Mouse (Mus musculus) spleen, postnatal 4 days (tissue): ENCODE results near the gene Trpm5.
A peak's percentile ranks its signal among the peaks of the same experiment; 100 is the strongest.

Experiments used
- DNase-seq, 2 experiments: peaks; one replicate each; pipeline ENCODE4 v3.0.0; 2022; ENCODE audit warnings: low spot score in 2 of 2

Trpm5 gene

DNA sequence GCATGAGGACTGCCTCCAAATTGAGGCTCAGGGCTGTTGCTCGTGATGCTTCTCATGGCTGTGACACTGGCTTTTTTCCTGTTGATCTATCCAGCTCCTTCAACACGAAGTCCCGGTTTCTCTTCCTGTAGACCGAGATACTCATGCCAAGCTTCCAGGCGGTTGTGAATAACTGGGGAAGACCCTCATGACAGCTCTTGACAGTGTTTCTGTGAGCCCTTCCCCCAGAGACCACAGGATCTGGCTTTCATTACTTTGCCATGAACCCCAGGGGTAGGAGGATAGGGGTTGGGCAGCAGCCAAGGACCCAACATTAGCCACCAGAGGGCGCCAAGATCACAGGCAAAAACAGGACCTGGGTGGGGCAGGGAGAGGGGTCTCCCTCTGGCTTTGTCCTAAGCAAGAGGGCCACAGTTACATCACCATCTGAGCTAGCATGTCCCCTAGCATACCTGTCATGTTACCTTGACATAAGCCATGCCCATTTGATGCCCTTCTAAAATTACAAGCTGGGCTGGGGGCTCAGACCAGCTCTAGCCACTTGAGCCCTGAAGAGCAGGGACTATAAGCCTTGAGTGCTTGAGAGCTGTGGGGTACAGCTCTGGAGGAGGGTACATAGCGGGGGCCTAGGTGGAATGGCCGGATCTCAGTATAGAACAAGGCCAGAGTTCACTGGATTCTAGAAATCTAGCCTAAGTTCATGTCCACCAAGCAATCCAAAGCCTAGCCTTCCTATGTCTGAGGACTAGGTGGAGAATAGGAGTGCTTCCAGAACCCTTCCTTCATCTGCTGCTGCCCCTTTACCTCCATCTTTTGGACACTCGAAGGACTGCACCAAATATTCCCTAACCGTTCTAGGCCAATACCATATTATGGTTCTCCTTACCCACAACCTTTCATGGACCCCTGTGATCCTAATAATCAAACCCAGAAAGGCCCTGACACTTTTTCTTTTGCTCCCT, at the start of gene Trpm5:
Gene Trpm5, minus strand, starts transcription at position 51 of the 962 bp plus-strand sequence.
- DNase-seq: peak; percentile 52 to 83

DNA sequence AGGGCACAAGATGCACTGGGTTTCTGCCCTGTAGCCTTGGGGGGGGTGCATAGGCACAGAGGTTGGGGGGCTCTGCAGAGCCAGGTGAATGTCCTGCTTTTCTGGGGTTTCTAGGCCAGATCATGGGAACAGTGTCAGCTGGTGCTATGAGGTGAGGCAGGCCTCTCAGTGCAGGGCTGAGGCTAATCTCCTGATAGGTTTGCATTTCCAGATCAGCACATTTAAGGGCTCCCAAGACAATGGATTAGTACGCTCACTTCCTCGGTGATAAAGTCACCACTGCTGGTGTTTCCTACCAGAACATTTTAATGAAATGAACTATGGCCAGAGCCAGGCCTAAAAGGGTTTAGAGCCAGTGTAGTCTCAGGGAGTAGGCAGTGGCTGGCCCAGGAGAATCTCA, 48.2 kb upstream of the Trpm5 start:
- DNase-seq: no peak

DNA sequence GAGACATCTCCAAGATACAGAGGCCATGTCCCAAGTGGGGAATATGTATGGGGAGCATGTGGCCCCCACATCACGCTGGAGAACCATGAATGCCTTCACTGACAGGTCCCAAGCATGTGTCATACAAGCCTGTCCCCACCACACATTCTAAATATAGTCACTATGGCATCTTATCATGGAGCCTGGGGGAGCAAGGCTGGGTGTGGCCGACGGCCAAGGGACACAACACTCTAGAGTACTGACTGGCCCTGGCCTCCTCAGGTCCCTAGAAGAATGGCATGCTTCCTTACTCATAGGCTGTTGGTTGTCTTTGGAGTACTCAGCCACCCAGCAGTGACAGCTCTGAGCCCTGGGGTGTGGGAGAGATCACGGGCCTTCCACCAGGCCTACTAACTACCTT, 45.5 kb upstream of the Trpm5 start:
- DNase-seq: no peak

DNA sequence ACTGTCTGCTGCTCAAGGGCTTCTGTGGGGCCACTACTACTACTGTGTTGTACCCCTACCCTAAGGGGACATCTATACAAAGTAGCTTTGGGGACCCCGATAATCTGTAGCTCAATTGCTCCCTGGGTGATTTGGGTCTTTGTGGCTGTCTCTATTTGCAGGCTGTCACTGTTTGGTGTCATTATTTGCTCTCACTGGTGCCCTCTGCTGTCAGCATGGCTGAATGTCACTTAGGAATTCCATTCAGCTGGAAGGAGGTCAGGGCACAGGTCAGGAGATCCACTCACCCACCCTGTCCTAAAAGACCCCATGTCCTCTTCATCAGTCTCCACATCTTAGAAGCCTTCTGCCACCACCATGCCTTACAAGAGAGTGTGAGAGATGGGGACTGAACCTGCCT, 44.3 kb upstream of the Trpm5 start:
- peak; percentile 31 to 72 for DNase-seq

DNA sequence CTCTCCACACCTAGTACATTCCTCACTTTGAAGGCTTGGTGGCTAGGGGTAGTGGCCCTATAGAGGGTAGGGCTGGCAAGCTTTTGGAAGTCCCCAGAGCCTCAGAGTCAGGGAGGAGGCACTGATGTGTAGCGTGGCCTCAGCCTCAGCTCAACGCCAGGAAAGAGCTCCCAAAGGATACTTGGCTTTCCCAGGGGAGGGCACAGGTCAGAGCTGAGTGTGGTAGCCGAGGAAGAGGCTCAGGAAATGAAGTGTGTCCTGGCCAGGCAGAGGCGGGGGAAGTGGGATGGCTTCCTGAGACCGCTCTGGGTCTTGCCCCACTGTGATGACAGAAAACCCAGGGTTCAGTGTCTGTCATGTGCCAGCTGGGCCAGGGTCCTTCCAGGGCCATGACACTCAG, 42.1 kb upstream of the Trpm5 start:
- no peak for DNase-seq

DNA sequence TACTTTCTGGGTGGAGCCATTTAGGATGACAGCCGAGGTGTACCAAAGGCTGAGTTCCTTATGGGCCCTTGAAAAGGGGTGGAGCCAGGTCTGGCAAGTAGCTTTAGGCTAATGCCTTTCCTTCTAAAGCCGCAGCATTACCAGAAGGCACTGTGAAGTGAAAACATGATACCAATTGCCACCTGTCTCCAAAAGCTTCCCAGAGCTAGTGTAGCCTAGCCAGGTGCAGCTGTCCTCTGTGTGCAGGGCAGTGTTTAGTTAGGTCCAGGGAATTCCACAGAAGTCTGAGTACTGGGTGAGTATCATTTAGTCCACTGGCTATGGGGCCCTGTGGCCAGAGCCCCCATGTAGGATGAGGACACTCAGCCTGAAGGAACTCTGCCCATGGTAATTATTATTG, 41.7 kb upstream of the Trpm5 start:
- no peak for DNase-seq

DNA sequence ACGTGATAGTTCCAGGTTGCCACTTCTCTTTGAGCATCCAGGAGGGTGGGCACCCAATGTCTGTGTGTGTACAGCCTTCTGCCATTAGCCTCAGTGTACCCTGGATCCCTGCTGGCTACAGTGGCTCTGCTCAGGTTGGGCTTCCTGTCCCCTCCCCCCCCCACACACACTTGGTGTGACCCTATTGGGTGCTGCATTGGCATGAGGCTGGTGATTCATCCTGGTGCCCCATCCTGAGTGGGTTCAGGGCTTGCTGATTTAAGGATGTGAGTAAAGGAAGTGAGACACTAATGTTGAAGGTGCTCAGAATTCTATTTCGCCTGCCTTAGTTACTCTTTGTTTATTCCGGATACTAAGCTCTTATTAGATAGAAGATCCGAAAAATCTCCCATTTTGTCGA, 38.4 kb upstream of the Trpm5 start:
- no peak for DNase-seq

DNA sequence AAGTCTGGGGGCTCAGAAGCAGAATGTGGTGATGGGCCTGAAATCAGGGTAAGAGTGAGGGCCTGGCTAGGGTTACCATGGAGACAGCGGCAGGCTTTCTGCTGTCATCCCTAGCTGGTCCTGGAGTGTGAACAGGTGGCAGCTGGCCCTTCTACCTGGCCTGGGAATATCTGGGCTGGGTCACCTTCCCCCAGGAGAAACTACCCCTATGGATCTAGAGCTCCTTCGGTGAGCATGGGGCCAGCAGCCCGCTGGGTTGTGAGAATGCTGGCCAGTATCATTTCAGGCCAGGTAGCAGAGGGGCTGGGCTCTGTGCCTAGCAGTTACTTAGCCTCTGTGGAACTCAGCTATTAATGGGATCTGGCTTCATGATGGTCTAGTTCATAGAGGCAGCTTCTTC, 30.5 kb upstream of the Trpm5 start:
- no peak for DNase-seq

DNA sequence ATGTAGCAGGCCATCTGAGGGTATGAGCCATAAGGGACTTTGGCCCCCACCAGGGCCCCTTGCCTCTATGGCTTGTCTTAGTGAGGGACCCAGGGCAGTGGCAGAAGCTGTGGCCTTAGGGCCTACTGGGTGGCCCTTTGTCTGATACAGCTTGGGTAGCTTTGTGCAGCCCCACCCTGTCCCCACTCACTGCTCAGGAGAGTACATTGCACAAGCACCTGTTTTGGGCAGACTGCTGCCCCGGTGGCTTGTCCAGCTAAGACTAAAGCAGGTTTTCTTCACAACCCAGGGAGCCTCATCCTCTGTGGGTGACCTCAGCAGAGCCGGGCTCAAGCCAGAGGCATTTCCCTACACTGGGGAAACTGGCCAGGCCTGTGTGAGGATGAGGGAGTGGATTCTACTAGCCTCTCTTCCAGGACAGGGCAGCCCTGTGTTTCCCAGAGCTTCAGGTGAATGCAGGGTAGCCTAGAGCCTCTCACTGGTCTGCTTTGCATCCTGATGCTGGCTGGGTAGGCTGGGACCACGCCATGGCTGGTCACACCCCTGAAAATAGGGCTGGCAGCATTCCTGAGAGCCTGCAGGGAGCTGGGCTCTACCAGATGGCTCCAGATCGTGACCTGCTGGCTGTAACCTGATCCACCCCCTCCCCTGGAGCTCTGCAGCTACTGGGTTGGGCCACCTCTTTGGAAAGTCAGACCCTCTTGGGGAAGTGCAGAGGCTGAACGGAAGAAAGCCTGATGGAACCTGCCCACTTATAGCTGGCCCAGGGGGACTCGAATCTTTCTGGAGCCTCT, 29.6 kb upstream of the Trpm5 start:
- DNase-seq: no peak

DNA sequence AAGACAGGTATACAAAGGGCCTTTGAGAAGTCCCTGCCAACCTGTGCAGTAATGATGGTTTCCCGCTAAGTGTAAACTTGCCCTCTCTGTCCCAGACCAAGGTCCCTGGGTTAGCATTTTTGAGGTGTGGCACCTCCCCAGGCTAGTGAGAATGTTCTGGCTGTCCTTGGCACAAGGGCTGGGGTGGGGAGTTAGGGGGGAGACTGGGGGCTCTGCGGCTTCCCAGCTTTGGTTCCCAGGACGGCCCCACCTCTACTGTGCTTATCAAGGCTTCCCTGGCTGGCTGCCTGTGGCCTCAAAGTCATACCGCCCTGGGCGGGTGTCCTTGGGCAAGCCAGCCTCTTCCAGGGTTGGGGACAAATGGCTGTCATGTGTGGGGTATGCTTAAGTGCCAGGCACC, 27.7 kb upstream of the Trpm5 start:
- no peak for DNase-seq

DNA sequence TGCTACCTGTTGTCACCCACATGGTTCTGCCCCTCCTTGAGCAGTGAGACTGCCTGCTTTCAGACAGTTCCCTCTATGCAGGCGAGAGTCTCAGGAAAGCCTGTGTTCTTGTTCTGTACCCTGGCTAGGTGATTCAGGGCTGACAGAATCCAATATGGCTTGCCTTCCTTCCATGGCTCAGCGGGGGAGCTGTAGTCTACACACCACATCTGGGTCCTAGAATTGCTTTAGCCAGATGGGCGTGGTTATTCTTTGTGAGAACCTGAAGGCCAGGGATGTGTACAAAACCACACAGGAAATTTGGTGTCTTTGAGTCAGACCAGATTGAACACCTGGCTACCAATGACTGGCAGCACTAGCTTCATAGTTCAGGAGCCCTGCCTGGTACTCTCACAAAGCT, 25.4 kb upstream of the Trpm5 start:
- DNase-seq: no peak

DNA sequence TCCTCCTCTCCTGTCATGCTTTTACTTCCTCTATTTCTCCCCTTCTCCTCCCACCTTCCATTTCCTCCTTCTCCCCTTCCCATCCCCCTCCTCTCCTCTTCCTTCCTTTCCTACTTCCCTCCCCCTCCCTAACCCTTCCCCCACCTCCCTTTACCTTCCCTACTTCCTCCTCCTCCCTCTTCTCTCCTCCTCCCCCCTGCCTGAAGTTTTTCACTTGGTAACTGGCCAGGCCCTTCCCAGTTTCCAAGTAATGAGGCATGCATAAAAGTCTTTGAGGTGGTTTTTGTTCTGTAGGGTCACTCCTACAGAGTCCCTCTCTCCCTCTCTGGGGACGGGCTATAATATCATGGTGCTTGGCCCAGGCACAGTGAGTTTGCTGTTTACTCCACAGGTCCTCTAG, 25.0 kb upstream of the Trpm5 start:
- DNase-seq: no peak

DNA sequence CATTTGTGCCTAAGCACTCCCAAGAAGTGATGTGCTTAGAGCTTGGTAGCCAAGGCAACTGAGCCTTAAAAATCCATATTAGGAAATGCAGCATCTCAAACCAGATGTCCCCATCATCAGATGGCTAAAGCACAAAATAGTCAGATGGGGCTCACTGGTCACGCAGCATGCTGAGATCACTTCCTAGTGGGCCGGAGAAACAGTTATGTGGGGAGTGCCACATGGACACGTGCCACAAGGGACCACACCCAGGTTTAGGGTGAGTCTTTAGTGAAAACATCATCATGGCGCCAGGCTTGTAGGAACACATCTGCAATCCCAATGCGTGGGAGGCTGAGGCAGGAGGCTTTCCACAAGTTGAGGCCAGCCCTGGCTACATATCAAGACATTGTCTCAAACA, 22.1 kb upstream of the Trpm5 start:
- no peak for DNase-seq

DNA sequence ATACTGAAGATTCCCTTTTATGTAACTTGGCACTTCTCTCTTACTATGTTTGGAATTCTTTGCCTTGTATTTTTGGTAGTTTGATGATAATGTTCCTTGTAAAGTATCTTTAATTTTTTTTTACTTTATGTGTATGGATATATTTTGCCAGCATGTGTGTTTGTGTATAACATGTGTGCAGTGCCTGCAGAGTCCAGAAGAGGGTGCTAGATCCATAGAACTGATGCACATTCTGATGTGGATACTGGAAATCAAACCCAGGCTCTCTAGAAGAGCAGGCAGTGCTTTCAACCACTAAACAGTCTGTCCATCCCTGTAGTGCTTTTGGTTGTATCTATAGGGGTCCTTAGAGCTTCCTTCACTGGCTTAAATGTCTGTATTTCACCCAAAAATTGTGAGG, 20.3 kb upstream of the Trpm5 start:
- no peak for DNase-seq

DNA sequence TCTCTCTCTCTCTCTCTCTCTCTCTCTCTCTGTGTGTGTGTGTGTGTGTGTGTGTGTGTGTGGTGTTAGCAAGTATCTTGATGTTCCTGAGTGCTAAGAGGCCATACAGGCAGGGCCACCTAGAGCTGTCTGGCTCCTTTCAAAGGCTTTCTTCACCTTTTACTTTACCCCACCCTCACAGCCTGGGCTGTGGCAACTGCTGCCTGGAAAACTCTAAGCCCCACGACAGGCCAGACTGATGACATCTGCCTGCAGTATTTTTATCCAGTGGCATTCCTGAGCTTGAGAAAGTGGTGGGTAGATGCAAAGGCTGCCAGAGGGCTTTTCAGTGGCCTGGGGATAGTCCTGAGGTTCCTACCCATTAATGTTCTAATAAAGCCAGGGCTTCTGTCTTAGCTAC, 18.0 kb upstream of the Trpm5 start:
- DNase-seq: no peak

DNA sequence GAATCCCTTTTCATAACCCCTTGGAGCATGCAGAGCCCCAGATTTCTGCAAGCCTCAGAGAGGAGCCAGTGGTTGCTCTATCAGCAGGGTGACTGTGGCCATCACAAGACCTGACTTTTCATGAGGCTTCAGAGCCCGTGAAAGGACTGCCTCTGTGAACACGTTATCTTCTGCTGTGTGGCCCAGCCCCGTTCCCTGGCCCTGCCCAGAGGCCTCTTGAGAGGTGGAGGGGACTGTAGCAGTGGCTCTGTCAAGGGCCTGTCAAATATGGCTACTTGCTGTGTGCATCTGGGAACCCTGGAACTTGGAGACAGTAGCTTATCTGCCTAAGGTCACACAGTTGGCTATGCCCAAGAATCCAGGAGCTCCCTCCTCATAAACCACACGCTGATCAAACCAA, 17.3 kb upstream of the Trpm5 start:
- no peak for DNase-seq

DNA sequence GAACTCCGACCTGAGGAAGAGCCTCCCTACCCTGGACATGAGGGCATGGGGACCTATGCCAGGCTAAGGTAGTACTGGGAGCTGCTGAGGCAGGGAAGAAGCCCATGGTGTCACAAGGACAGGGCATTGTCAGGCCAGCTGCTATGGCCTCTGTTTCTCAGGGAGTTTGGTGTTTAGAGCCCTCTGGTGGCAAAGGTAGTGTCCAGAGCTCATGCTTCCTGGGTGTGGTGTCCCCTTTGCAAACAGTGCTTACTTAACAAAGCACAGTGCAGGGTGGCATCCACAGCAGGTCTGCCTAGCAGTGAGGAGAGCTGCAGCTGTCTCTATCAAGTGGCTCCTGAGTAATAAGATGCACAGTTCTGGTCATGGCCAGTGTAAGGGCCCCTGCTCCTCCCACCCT, 16.4 kb upstream of the Trpm5 start:
- peak in 1 of 2 experiments; percentile 11 for DNase-seq

DNA sequence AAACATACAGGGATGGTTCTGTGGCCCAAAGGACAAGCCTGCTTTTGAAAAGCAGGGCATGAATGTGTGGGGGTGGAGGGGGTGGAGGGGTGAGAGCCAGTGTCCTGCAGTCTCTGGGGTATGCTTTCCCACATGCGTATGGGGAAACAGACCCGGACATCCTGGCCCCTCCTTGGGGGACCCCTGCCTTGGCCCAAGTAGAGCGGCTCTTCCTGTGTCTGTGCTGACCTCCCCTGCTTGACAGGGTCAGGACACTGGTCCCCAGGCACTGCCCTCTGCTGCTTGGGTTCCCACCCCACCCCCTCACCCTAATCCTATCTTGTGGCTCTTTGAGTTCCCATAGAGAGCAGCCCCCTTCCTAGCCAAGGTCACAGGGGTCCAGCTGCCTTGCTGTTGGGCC, 15.3 kb upstream of the Trpm5 start:
- DNase-seq: no peak

DNA sequence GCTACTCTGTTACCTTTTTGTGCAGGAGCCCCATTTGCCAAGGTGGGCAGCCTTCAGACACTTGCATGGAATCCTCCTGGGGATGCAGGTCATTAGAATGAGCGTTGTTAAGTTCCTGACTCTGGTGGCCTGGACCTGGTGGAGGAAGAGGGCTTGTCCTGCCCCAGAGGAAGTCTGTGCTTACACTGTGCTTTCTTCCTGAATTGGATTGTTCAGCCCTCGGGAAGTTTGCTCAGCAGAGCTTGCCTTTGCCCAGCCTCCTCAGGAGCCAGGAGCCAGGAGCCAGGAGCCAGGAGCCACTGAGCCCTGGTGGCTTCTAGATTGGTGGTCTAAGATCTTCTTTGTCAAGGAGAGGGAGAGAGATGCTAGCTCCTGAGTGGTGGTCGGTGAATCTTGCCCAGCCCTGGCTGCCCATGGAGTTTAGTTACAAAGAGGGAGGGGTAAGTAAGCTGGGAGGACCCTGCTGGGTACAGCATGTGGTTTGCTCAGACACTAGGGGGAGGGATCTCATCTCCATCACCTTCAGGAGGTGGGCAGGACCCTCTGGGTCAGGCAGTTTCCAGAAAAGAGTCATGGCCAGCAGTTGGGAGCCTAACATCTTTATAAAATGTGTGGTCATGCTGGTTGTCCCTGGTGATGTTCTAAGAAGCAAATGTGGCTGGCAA, 14.7 kb upstream of the Trpm5 start:
- no peak for DNase-seq

DNA sequence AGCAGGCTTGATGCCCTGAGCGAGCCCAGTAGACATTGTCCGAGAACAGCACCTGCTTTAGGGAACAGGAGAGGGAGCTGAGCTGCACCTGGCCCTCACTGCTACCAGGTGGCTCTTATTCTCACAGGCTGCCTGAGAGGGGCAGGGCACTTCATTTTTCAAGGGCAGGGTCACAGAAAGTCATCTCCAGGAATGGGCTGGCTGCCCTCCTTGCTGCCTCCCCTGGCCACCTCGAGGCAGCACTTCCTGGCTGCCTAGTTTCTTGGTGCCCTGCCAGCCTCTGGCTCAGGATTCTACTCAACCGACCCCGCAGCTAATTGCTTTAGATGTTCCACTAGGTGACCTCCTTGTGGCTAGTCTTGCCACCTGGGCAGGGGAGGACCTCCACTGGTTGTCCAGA, 13.8 kb upstream of the Trpm5 start:
- DNase-seq: no peak

DNA sequence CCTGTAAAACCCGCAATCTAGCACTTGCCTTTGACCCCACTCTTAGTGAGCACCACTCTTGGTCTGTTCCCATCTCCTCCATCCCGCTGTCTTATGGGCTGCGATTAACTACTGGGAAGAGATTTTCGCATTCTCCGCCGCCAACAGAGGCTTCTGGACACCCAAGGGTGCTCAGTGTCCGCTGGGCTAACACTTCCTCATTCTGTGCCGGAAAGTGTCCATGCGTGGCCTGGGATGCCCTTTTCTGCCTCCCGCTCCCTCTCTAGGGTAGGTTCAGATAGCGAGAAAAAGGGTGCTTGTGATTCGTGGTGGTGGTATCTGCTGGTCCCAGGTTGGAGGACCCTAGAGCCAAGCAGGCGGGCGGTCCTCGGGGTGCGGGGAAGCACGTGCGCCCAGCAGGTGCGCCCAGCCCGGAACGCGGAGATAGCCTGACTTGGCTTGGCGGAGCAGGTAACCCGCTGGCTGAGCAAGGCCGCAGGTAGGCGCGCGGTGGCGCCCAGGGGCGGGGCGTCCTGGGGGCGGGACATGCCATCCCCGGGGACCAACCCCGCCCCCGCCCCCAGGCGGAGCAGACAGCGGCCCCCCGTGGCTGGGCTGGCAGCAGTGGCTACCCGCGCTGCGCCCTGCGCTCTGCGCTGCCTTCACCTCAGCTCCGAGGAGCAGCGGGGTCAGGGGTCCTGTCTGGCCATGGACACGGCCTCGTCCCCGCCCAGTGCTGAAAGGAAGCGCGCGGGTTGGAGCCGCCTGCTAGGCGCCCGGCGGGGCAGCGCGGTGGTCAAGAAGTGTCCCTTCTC, 12.4 kb upstream of the Trpm5 start:
- no peak for DNase-seq

DNA sequence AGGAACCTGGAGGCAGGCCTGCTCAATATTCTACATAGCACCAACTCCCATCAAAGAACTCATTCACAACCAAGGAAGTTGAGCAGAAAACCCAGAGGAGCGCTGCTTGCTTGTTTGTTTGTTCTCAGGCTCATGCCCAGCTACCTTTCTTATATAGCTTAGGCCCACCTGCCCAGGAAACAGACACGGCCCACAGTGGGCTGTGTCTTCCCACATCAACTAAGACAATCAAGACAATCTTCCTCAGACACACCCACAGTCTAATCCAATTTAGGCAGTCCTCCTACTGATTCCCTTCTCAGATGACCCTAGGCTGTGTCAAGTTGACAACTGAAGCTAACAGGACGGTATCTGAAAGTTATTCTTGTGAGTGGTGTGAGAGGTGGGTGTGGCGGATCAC, 11.6 kb upstream of the Trpm5 start, which contains the start of gene Kcnq1:
Gene Kcnq1, plus strand, starts transcription at position 301 of the 400 bp plus-strand sequence.
- no peak for DNase-seq
